Mouse (Mus musculus) CH12F3 (cell line): ENCODE data around the gene Slc27a2.

ENCODE experiments used
- in situ Hi-C: fragments of 300-500 bp; cut with MboI; formaldehyde crosslinking; loops from 2 replicates; pipeline ENCODE4 v1.14.3; 2020; ENCODE audit warnings: low sequenced_read_pairs

Gene Slc27a2

DNA sequence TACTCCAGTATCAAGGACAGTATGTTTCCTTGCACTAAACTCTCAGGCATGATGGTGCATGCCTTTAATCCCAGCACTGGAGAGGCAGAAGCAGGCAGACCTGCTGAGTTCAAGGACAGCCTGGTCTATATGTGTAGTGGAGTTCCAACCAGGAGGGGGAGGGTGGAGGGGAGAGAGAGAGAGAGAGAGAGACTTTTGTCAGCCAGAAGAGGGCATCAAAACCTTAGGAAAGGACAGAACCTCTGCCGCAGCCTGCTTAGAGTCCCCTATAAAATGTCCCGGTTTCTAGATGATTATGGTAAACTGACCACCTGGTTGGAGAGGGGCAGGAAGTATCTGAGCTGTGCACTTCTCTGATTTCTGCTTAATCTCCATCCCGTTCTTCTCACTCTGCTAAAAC lies 46.8 kb downstream of the Slc27a2 start:
- in situ Hi-C loops: loop anchor here (25.0 kb wide), 1 partner anchor 388 kb away; no protein-coding TSS in a partner anchor

DNA sequence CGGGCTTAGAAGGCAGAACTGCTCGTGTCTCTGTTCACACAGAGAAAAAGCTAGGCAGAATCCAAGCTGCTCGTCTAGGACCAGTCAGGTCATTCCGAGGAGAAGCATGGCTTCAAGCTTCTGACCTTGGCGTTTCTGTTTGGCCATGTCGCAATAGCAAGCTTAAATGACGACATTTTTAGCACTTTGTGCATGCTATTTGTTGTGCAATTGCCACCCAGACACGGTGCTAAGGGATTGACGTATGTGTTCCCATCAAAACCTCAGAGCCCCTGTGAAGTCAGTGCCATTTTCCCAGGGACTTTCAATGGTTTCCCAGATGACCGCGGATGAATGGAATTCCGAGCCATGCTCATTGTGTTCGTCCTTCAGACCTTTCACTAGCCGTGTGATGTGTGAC lies 48.3 kb downstream of the Slc27a2 start:
- in situ Hi-C loops: loop anchor here (10.0 kb wide), 1 partner anchor 64 kb away; no protein-coding TSS in a partner anchor

DNA sequence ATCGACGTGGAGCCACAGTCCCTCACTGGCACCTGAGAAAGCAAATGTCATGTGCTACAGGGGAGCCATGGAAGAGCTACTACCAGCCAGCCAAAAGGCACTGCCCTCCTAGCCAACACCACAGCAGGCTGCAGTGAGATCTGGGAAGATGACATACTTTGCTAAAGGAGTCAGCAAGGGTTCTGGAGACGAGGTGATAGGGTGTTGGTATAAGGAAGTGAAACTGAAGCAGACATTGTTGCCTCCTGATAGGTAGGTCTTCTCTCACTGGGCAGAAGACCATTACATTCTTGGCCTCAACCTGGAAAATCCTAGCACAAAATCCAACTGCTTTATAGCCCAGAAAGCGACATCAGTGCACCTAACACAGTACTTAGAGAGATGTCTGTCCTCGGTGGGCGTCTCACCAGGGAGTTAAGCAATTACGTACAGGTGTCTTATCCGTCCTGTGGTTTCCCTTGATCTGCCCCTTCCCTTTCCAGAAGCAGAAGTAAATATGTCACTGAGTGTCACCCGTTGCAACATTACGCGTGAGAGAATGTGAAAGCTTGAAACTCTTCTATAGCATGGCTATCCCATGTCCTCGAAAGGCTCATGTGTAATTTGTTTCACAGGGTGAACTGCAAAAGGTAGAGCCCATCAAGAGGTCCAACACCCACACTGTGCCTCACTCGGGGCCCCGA lies 49.9 kb downstream of the Slc27a2 start:
- in situ Hi-C loops: loop anchor here (10.0 kb wide), 1 partner anchor 63 kb away; no protein-coding TSS in a partner anchor

DNA sequence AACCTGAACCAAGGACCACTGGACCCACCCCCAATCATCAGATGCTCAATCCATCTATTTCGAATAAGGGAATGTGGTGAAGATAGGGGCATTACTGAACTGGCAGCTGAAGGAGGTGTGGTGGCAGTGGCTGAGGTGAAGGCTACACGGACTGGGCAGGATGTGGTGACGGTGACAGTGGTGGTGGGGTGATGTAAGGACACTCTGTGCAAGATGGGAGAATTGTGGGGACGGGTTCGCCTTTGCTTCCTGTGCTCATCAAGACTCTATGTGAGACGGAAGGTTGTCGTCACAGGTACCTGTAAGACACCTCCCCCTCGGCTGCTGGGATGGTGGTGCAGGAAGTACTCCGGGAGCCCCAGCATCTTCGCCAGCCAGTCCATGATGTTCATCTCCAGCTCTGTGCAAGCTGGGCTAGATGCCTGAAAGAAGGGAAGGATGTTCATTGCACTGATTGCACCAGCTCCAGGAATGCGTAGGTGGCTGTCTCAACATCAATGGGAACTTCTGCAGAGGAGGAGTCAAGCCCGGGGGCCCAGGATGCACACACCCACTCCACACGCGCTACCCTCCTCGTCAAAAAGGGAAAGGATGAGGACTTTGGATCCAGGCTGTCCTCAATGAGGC lies 54.0 kb downstream of the Slc27a2 start:
- in situ Hi-C loops: loop anchor here (10.0 kb wide), 1 partner anchor 59 kb away; no protein-coding TSS in a partner anchor

GRCm38 (mm10) chr2:126606688-126607062 lies 54.5 kb downstream of the Slc27a2 start:
- in situ Hi-C loops: loop anchor here (10.0 kb wide), 1 partner anchor 58 kb away; no protein-coding TSS in a partner anchor

DNA sequence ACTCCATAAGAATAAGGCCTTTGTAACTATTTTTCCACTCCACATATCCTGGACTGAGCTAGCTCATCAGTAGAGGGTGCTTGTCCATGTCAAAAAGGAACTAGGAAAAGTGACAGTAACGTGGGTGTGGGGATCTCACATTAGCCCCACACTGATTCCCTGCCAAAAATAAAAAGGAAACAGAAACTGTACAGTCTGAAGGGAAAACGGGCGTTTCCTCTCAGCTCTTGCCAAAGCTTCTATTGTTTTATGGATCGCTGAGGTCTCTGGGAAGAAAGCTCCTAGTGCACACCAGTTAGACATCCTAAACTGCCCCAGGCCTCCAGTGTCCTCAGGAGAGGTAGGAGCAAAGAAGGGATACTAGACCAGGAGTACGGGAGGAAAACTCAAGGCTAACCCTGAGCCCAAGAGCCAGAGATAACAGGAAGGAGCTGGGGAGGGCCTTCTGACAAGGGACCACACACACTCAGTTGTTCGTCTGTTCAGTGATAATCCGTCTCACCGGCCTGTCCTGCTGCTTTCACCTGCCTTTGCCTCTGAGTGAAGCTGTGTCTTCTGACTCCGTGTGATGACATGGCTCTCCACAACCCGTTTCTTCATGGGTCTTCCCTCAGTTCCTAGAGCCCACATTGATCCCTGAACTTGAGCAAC lies 55.5 kb downstream of the Slc27a2 start:
- in situ Hi-C loops: loop anchor here (10.0 kb wide), 1 partner anchor 57 kb away; no protein-coding TSS in a partner anchor

GRCm38 (mm10) chr2:126609600-126609999 lies 57.4 kb downstream of the Slc27a2 start:
- in situ Hi-C loops: loop anchor here (10.0 kb wide), 1 partner anchor 55 kb away; no protein-coding TSS in a partner anchor

DNA sequence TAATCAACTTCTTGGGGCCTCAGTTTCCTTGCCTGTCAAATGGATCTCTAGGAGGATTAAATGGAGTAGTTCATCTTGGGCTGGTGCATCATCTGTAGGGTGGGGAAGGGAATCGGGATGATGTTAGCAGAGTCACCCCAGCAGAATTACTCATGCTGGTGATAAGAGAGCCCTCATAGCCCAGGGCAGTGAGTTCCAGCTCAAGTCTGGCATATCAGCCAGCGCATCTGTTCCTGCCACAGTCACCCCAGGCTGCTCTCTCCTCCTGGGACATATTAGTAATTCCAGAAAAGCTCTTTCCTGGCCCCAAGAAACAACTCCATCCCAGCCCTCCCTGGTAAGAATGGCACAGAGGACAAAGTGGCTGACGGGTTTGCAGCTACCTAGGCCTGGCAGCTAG lies 63.1 kb downstream of the Slc27a2 start:
- in situ Hi-C loops: no loop called here

DNA sequence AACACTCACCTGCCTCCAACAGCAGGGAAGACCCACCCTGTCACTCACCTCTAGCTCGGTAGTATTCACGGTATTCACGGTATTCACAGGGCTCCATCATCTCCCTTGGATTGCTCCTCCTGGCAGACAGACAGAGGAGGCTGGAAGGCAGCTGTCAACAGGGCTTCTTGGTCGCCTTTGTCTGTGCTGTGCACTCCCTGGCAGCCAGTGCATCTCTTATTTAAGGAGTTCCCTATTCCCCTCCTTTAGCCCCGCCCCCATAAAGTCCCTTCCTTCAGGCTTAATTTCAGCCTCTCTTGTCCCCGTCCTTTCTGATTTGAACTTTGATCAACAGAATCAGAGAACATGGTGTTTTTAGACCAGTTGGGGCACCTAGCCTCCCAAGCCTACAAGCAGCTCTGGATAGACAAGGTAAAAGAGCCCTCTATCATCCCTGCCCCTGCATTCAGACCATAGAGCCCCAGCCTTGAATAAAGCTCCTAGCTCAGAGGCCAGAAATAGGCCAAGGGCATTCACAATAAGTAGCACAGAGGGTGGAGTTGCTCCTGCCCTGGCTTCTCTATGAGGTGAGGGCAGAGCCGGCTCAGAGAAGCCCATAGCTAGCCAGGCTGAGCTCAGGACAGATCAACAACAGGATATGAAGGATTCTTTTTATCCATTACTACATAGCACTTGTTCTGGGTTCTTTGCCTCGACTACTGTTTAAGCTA lies 66.4 kb downstream of the Slc27a2 start:
- in situ Hi-C loops: no loop called here

- in situ Hi-C loops: no loop called here
These were observed 67.1 kb downstream of the Slc27a2 start, which contains the start of gene Hdc for GRCm38 (mm10) chr2:126619249-126619704. Gene Hdc, minus strand, starts transcription at chr2:126619299.

DNA sequence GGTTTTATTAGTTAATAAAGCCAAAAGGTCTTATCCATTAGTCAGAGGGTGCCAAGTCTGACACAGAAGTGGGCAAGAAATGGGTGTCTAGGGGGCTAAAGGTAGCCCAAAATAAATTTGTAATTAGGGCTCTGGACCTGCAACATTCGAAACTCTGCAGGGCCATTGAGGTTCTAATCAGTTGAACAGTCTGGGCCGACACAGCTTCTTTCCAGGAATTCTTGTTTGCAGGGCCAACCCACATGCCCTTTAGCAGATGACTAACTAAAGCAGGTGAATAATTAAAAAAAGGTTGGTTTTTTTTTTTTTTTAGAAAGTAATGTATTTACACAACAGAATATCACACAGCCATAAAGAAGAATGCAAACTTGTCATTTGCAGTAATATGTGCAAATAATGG lies 70.2 kb downstream of the Slc27a2 start:
- in situ Hi-C loops: no loop called here

GRCm38 (mm10) chr2:126623138-126623537 lies 70.9 kb downstream of the Slc27a2 start:
- in situ Hi-C loops: no loop called here

- in situ Hi-C loops: no loop called here
These were observed 76.3 kb downstream of the Slc27a2 start for GRCm38 (mm10) chr2:126628455-126628995.

- in situ Hi-C loops: no loop called here
These were observed 81.0 kb downstream of the Slc27a2 start for GRCm38 (mm10) chr2:126633165-126633564.

DNA sequence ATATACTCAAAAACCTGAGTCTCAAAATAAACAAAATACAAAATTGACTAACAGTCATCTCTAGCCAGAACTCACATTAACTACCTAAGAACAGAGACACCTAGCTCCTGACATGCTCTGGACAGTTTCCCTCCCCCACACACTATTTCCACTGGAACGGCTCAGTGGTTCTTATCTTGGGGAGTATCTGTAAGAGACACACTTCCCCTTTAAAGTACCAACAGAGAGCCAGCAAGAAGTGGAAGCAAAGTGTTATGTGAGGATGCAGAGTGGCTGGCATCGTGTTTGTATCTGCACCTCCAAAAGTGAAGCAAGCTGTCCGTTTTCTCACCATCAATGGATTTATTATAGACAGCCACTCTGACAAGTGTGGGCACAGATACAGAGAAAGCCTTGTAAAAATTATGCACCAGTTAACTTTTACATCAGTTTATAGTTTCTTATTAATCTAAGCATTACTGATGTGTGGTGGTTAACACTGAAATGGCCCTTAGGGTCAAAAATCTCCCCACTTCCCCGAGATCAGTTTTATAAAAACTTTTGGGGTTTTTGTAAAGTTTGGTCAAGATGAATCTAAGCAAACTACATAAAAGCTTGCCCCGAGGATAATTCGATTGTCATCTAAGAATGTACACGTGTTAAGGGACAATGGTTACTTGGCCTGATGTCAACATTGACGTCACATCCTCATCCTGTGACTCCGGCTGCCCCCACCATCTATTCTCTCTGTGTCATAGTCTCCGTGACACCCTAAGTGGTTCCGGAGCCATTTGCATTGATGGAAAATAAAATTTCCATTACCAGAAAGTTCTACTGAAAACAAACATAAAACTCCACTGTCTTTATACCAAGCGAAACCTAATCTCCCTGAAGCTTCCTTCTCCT lies 84.0 kb downstream of the Slc27a2 start:
- in situ Hi-C loops: no loop called here
